Mouse (Mus musculus) large intestine, adult 2 months (tissue): ENCODE results near the gene Mrm1. TPM values are rescaled to one million over a fixed set of nuclear protein-coding genes. Genes with fewer than 3 reads are reported as not detected.

Experiments used
- DNase-seq: peaks from one replicate; pipeline ENCODE4 v3.0.0-alpha.2; 2012; ENCODE audit warnings: low read depth, low spot score
- WGBS: fragments of 180-500 bp; shearing (Covaris S2); methylation state at CpG from one replicate; pipeline ENCODE4 v1.1.7; 2018; 5-methylcytosine and 5-hydroxymethylcytosine counted together
- polyA plus RNA-seq: library from polyadenylated mRNA; depleted of rRNA; stranded (reverse); fragments of >200 nt; gene quantifications from 2 replicates; pipeline ENCODE4 v1.2.3, GENCODE M21; 2012

The Mrm1 gene
- polyA plus RNA-seq, 1 experiment, result 16.2 TPM

DNA sequence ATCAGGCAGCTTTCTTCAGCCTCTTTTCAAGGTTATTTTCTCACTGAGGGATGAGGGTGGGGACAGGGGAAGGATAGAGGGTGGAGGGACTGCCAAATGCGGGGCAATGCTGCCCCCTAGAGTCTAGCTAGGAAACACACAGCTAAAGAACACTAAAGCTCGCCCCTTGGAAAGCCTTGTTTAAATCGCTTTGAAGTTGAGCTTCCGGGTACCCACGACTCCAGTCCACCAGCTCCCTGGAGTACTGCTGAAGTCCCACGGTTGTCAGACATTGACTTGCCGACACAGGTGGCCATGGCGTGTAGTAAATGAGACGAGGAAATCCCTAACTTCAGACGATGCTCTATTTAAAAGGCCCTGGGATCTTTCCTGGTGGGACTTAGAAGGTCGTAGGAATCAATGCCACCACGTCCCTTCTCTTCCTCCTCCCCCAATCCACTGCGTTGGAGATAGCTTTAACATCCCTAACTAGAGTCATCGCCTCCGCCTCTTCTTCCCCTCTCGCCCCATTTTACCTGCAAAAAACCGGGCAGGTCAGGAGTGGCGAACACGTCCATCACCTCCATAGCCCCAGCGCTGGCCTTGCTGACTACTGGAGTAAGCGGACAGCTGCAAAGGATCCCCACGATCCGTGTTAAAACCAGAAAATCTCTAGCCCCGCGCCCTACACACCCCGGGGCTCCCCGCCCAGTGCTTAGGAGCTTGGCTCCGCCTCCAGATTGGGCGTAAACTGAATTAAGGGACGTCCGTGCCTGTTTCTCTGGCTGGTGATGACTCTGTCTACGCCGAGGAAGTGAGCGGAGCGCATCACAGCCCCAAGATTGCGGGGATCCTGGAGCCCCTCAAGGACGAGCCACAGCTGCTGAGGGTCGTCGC is 992 bp downstream of the Mrm1 start:
- WGBS, result under 1% methylated on average over 39 of the region's 39 CpGs
- DNase-seq, result no peak

DNA sequence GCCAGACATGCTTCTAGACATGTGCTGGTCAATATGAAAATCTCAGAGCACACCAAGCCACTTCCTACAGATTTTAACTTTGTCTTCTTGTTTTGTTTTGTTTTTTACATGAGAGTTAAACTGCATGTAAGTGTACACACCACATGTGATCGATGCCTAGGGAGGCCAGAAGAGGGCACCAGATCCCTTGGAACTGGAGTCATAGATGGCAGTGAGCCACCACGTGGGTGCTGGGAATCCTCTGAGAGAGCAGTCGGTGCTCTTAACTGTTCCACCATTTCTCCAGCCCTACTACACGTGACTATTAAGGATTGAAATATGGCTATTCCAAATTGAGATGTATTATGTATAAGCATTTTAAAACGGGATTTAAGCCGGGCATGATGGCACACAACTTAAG is 2.0 kb downstream of the Mrm1 start:
- DNase-seq, result no peak
- 83% methylated on average over 6 of the region's 6 CpGs for WGBS

DNA sequence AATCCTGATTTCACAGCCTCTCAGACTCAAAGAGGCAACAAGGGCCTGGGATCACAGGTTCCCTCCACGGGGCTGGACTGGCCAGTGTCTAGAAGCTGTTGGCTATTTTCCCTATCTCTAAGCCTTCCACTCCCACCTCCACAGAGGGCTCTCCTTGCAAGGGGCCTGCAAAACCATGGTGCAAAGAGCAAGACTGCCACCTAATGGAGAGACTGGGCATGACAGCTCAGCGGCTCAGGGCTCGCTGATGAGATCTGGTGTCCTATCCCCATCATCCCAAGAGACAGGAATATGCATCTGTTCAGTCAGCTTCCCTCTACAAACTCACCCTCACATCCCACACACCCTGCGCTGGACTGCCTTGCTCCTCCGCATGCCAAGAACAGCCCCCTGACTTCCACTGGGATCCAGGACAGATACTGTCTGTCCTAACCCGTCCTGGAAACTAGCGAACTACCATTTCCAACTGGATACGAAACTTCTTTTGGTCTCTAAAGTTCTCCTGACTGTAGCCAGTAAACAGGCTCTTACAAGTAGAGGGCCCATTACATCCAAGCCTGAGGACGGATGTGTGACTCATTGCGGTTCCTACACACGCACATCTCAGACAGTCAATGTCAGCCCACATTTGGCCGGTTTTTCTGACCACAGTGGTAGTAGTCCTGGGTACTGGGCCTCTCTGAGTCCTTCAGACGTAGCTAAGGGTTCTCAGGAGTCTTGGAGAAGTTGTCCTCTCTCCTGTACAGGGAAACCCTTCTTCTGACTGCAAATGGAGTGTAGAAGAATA is 5.4 kb downstream of the Mrm1 start:
- no peak for DNase-seq
- 63% methylated on average over 13 of the region's 13 CpGs for WGBS

DNA sequence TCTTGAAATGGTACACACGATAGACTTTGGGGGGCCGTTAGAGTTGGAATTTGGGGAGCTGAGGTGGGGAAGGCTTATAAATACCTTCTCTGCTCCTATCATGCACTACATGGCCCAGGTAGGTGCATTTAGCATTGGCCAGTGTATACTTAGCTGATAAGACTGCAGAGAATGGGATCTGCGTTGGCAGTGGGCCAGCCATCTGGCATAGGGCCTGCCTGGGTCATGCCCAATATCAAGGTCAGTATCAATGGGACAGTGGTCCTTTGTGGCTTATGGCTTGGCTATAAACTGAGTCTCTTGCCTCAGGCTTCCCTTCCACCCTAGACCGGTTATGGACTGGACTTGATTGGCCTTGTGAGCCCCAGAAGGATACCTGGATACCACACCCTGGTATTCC is 14.9 kb downstream of the Mrm1 start:
- no peak for DNase-seq
- WGBS, result 60% methylated on average over 4 of the region's 4 CpGs

DNA sequence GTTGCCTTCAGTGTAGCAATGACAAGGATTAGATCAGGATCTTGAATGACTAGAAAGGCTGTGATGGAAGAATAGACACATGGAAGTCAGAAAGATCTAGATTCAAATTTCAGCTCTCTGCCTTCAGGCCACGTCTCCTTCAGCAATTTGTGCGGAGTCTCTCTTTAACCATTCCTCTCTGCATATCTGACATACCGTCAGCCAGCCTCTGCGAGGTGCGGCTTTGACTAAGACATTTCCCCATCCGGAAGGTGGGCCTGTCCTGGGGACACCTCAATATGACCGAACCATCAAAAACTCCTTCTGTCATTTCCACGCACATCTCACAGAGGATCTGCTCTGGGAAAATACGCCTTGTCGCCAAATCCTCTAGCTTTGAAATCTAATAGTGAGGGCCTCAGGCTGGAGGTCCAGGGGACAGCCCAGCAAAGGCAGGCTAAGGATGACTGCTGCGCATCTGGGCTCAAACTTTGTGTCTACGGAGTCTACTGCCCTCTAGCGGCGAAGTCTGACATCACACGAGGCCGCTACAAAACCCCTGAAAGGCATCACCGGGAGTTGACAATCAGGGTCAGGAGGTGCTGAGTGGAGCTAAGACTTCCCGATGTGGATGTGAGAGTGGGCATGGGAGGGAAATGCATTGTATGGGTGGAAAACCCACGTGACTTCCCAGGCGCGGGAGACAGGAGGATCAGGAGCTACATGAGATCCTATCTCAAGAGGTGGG is 21.5 kb downstream of the Mrm1 start:
- DNase-seq, result peak; percentile 28
- WGBS, result 18% methylated on average over 21 of the region's 21 CpGs

DNA sequence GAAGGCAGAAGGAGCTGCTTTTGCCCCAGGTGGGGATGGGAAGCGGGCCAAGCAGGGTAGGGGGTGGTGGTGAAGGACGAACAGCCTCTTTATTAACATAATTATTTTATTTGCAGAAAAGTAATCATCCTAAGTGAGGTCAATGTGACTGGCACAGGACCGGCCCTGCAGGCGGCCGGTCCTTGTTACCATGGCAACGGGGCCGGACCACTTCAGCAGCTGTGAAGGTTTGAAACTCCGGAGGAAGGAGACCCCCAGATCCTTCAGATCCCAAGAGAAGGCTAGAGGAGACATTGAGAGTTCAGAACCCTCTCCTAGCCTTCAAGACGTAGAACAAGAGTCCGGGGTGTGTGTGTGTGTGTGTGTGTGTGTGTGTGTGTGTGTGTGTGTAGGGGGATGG is 22.3 kb downstream of the Mrm1 start:
- DNase-seq, result no peak
- 36% methylated on average over 10 of the region's 10 CpGs for WGBS

DNA sequence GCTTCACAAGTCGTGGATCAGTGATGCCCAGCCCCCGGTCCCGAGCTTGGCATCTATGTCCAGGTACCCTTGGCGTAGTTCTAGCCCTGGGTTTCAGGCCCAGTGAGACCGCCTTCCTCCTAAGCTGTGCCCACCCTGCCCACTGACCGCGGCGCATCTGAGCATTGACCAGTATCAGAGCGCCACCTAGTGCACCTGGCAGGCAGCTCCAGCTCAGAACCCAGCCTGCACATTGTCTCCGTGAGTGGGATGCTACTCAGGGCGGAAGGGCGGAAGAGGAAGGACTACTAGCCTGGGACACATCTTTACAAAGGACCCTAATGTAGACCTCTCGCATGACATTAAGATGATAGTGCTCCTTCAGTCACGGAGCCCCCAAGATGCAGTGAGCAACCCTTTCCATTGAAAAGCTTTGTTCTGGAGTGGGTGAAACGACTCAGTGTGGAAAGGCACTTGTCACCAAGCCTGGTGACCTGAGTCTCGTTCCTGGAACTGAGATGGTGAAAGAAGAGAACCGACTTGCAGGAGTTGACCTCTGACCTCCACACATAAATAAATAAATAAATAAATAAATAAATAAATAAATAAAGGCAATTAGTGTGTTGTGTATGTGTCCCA is 24.7 kb downstream of the Mrm1 start:
- 11% methylated on average over 17 of the region's 17 CpGs for WGBS
- no peak for DNase-seq

DNA sequence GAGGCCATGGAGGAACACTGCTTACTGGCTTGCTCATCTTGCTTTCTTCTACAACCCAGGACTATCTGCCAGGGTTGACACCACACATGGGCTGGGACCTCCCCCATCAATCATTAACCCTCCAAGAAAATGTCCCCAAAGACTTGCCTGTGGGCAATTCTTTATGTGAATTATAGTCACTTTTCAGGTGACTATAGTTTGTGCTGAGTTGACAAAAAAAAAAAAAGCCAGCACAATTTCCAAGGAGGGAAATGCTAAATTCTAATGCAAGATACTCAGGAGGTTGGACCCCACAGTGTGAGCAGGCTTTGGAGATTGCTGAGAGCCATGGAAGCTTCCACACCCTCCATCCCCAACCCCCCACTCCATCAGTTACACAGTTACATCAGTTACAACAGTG is 25.8 kb downstream of the Mrm1 start:
- no peak for DNase-seq

DNA sequence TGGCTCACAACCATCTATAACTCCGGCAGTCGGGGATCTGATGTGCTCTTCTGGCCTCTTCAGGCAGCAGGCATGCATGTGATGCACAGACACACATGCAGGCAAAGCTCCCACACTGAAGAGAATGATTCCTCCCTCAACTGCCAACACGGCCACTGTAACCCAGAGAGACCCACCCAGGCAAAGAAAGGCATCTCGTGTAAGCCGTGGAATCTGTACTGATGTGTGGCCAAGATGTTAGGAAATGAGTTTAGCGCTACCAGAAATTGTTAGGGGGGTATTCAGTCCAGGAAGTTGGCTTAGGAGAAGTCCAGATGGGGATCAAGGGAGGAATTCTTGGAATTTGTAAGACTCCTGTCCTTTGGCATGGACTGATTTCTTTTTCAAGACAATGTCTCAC is 28.9 kb downstream of the Mrm1 start:
- 55% methylated on average over 6 of the region's 6 CpGs for WGBS

DNA sequence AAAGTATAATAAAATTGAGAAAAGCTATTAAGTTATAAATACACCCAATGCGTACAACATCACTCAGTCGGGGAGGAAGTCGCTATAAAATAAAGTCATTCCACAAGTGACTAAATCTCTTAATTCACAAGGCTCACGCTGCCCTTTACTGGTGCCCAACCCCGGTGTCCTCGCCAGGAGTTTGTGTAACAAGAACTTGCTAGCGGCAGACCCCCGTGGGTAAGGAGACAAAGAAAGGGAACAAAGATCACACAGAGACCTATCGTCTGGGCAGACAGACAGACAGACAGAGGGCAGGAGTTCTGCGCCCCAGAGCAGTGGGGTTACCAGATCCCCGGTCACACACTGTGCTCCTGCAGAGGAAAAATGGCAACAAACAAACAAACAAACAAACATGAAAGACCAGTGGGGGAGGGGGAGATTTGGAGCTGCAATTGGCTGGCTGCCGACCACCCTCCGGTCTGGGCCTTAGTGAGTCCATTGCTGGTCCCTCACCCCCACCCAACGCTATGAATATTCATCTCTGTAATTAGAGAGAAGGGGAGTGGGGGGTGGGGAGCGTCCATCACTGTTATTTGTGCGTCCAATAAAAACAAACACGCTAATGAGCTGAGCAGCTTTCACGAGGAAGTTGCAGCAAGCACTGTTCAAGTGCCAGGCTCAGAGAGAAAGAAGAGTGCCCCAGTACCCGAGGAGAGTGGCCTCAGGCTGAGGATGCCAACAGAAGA is 39.0 kb downstream of the Mrm1 start:
- WGBS, result under 1% methylated on average over 19 of the region's 19 CpGs
- no peak for DNase-seq

More for the DNA sequence above, 28.9 kb downstream of the Mrm1 start:
- no peak for DNase-seq

DNA sequence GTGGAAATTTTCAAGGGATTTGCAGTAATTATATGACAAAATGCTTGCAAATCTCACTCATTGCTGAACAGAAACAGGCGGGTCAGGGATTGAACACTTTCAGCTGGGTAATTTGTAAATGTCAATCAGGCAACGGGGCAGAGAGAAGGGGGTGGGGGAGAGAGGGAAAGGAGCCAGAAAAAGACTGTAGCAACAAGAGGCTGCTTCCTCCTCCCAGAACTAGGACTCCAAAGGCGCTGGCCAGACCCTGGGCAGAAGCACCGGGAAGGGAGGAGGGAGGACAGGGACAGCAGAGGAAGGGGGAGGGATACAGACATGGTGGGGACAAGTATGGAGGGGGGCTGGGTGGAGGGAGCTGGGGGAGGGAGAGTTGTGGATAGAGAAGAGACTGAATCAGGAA is 43.8 kb downstream of the Mrm1 start:
- WGBS, result 5% methylated on average over 4 of the region's 4 CpGs
- DNase-seq, result no peak

DNA sequence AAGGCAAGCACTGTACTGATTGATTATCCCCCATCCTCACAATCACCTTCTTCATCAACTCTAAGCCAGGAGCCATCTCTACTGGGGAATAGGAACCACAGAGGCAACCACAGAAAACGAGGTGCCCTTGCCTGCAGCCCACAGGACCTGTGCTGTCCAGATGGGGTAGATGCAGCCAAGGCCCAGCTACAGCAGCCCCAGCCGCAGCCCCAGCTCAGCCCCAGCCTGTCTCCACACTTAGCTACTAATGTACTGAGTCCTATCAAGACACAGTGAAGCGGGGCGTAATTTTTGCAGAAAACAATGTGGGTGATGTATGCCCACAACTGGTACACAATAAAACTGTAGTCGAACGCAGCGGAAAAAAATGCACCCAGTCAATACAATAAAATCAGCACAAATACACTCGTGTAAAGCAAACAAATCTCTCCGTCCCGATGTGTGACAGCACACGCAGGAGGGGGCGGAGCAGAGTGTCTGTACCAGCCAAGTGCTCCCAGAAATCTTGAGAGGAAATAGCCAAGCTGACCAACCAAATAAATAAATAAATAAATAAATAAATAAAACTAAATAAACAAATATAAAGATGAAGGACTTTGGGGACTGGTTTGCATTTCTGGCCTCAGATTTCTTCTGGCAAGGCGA is 44.3 kb downstream of the Mrm1 start:
- no peak for DNase-seq
- WGBS, result 27% methylated on average over 13 of the region's 13 CpGs

DNA sequence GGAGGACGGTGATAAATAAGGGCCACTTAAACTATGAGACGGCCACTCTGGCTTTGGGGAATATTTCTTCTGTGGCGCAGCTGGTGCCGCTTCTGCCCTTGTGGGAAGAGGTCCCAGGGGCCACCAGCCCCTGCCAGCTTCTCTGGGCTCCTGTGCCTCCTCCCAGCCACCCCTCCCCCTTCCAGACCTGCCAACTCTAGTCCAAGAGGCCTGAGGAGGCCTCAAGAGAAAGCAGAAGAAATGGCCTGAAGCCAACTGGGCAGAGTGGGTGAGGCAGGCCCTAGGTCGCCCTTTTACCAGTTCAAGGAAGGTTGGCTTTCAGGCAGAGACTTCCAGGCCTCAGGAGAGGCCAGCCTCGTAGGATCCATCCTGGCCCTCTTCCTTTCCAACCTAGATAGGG is 51.4 kb downstream of the Mrm1 start:
- WGBS, result 45% methylated on average over 6 of the region's 6 CpGs
- no peak for DNase-seq

DNA sequence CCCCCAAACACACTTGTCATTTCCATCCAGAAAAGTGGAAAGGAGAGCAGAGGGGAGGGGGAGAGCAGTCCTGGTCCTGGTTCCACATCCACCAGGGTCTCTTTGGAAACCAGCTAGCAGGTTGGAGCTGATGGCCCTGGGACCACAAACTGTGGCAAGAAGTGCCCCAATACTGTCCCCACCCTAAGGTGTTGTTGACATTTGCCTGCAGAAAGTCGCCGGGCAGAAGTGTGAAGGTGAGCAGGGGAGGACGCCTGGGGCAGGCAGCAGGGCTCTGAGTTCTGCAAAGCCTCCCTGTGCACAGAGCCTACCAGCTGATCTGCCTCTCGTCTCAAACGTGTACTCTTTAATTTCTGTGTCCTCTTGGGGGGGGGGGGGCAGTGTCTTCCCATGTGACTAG is 54.2 kb downstream of the Mrm1 start:
- no peak for DNase-seq
- 15% methylated on average over 5 of the region's 5 CpGs for WGBS

DNA sequence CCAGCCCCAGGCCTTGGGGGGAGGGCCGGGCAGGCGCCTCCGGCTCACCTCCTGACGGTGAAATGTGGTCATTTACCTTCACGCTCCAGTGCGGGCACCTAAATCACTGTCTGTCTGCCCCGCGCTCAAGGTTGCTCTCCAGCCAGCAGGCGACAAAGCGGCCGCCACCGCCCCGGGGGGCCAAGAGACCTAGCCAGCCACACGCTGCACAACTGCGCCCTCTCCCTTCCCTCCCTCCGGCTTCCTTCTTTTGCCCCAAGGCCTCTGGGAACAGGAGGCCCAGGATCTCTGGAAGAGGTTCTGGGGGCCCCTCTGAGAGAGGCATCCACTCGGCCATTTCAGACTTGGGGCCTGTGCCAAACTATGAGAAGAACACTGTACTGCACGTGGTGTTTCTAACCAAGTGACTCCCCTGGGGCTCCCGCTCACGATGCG is 54.8 kb downstream of the Mrm1 start:
- no peak for DNase-seq
- 7% methylated on average over 21 of the region's 21 CpGs for WGBS

DNA sequence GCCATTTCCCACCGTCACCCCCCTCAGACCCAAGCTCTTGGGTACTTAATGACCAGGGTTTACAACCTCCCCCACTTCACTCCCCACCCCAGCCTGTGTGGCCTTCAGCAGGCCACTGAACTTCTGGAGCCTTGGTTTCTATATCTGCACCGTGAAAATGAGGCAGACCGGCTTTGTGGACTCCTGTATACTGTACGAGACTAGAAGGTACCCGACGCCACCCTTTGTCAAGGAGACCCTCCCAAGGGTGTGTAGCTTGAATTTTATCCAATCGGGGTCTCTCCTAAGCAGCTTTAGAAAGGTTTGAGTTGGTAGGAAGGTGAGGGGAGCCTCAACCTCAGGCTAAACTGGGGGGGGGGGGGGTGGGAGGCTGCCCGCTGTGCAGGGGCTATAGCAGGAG is 55.2 kb downstream of the Mrm1 start:
- DNase-seq, result no peak
- WGBS, result 24% methylated on average over 8 of the region's 8 CpGs
